Mouse (Mus musculus) megakaryocyte, embryonic 14.5 days (primary cell): Measurements from ENCODE around the gene Fbxl12.

Experiments
- FLI1 ChIP-seq: IDR thresholded peaks from 2 replicates; pipeline ENCODE4 v1.6.1; 2012; ENCODE audit warnings: low read length, inconsistent platforms, mixed read lengths
- GATA1 ChIP-seq: IDR thresholded peaks from 3 replicates; pipeline ENCODE4 v1.6.1; 2012; ENCODE audit warnings: mixed read lengths, low read length, inconsistent platforms, borderline replicate concordance

- TF ChIP-seq FLI1: no peak
- TF ChIP-seq GATA1: no peak
Observed at GRCm38 (mm10) chr9:20642896-20643466, 1.6 kb downstream of the Fbxl12 start.
